Mouse (Mus musculus) ZHBTc4 (cell line): Measurements from ENCODE around the gene Dars.

Experiments
- DNase-seq: peaks from one replicate; pipeline ENCODE4 v3.0.0-alpha.2; 2011; ENCODE audit warnings: low read depth, low spot score

Dars gene

GRCm38 (mm10) chr1:128416584-128417532, at the start of gene Dars:
Dars (minus strand) TSS chr1:128417368.
- DNase-seq, result peak; percentile 98

DNA sequence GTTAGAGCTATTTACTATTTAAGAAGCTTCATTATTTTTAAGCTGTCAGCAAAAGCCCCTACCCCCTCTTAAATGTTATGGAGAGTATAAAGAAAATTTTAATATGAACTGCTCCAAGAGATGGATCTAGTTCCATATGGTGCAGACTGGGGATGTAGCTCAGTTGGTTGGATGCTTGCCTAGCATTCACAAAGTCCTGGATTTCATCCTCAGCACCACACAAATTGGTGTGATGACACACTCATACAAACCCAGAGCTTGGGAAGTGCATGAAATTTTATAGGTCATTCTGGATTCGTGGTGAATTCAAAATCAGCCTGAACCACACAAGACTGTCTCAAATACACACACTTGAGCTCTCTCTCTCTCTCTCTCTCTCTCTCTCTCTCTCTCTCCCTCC, 49.7 kb upstream of the Dars start:
- DNase-seq, result no peak

- DNase-seq, result no peak
These were observed 46.3 kb upstream of the Dars start for GRCm38 (mm10) chr1:128463478-128463877.

DNA sequence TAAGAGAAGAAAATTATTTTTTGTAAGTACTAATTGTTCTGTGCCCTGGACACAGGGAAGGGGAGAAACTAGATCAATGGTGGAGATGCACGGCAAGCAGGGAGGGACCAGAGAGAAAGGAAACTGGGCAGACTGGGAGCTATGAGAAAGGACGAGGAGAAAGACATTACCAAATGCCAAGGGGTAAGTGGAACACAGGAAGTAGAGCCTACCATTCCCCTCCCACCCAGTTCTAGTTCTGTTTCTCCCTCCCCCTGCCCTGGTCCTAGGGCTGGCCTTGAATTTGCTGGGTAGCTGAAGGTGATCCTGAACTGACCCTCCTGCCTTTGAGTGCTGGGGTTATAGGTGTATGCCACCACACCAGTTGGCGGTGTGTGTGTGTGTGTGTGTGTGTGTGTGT, 45.2 kb upstream of the Dars start:
- DNase-seq, result no peak

DNA sequence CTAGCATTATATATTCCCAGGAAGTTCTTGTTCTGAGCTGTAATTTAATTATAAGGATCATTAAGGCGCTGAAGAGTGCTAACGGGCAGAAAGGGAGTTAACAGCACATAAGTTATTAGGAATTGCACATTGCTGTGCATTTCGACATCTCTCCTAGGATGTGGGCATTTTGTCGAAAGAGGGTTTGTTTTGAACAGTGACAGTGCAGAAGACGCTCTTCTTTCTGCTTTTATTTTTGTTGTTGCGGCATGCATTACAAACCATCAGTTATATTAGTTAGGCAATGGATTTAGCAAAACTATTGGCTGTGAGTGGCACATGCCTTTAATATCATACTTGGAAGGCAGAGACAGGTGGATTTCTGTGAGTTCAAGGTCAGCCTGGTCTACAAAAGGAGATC, 43.6 kb upstream of the Dars start:
- no peak for DNase-seq

DNA sequence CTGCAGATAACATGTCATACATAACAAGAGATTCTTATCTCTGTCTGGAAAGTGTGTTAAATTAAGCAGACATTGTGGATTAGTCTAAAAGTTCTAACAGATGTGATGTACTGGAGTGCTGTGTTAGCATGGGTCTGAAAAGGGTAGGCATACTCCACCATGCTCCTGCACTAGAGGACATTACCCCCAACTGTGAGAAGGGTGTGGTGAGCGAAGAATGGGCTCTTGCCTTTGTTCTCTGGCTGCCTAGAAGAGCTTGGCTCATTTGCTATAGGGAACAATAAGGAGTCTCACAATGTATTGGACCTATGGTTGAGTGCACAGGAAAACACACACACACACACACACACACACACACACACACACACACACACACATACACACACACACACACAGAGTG, 42.3 kb upstream of the Dars start:
- DNase-seq, result peak; percentile 91

DNA sequence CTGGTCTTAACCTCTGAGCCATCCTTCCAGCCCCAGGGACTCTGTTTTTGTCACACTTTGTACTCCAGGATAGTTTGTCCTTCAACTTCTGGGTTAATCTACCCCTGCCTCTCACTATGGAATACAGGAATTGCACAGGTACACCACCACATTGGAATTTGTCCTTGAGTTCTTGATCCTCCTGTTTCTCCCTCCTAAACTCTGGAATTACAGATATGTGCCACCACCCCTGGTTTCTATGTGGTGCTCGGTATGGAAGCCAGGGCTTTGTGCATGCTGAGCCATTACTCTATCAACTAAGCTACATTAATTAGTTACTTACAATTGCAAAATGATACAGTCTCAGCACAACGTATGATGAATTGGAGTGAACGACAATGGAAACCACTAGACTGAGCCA, 41.8 kb upstream of the Dars start:
- DNase-seq, result peak; percentile 68

GRCm38 (mm10) chr1:128456844-128457445, 39.8 kb upstream of the Dars start:
- no peak for DNase-seq

DNA sequence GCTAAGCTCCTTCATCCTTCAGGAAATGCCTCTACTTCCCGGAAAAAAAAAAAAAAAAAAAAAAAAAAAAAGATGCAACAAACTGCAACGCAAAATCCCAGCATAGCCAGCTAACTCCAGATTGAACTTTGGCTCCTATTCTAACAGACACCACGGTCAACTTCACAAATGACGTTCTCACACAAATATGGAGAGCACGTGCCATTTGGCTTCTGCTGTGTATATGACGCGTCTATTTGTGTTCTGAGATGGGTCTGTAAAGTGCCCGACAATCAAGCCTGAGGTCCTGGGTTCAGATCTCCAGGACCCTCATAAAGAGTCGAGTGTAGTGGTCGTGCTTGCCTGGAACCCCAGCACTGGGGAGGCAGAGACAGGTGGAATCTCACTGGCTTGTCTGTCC, 39.1 kb upstream of the Dars start:
- no peak for DNase-seq

DNA sequence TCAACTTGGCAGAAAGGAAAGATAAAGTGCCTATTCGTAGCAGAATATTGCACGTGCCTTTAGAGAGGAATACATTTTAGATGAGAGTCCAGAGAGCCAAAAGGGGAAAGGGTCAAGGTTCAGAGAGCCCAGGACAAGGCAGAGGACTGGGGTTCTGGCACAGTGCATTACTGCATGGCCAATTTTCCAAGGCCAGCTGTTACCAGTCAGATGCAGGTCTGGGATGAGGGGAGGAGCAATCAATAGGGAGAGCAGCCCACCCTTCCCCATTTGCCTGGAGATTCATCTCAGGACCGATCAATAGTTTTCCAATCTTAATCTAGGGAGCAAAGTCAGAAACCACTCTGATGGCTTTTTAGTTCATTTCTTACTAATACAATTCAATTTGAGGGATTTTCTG, 35.0 kb upstream of the Dars start:
- DNase-seq, result no peak

GRCm38 (mm10) chr1:128451183-128451582, 34.0 kb upstream of the Dars start:
- no peak for DNase-seq

GRCm38 (mm10) chr1:128447206-128447902, 30.2 kb upstream of the Dars start:
- no peak for DNase-seq

DNA sequence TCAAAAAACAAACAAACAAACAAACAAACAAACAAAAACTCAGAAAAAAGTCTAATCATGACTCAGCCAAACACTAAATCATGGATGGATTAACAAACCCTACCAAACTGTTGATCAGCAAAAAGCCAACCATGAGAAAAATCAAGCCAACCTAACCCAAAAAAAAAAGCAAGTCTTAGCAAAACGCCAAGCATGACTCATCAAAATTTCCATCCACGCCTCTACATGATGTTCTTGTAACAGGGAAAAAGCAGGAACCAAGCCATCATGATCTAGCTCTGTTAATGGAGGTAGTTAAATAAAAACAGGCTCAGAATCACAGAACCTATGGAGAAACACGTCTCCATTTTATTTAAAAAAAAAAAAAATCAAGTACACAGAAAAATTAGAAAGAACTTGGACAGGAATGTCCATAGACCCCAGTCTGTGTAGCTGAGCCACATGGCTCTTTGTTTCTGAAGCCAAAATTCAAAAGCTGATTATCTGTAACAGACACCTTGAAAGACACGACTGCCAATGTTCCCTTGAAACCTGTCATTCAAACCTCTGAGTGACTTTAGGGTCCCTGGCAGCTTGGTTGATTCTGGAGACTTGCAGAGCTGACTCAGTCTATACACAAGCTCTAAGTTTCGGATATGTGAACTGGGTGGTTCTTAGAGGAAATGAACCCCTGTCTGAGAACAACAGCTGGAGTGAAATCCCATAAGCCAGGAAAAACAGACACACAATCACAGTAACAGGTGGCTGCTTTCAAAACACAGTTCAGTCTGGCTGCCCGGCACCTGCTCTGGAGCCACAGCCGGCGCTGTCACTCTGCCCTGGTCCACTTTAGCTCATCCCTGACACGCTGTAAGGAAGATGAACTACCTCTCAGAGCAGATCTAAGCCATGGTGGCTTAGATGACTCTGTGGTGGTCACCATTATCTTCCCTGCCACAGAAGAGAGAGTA, 27.0 kb upstream of the Dars start:
- DNase-seq, result no peak

DNA sequence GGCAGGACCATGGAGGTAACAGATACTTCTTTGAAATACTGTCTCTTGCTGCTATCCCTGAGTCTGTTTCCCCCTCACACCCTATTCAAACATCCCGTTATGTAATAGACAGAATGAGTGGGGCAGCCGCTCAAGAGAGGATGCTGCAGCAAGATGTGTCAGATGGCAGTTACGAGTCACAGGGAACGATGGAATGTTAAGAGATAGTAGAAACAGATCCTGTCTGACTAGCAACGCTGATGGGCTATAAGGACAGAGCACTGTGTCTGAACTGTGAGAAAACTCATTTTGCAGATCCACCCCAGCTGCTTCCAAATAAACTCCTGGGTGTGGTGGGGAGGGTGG, 23.9 kb upstream of the Dars start:
- no peak for DNase-seq

DNA sequence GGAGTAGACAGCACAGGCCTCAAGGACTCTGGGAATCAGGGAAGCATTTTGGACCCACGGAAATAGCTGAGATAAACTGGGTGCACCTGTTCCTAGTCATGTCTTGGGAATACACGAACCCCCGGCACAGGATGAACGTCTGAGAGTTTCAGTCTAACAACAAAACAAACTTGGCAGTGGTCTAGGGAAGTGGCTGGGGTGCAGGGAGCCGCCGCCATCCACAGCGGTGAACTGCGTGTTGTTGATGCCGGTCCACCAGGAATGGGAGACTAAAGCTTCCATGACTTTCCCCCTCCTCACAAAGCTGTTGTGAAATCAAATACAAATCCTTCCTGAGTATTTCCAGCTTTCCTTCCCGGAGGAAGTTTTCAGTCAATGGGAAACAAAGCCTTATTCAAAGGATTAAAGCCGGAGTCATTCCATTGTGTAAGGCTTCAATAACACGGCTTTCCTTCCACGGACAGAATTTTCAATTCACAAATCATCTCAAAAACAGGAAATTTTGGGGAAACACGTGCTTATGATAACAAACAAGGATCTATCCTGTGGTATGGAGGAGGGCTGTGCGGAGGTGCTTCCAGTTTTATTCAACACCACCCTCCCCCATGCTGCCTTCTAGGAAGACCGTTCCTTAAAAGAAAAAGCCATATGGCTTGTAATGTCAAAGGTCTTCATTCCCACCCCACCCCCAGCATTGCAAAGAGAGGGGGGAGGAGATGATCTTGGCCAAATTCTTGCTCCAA, 23.4 kb upstream of the Dars start:
- DNase-seq, result no peak

- DNase-seq, result no peak
These were observed 22.4 kb upstream of the Dars start for GRCm38 (mm10) chr1:128439618-128440017.

- DNase-seq, result no peak
These were observed 21.4 kb upstream of the Dars start for GRCm38 (mm10) chr1:128438526-128438925.

- DNase-seq, result peak; percentile 72
These were observed 20.1 kb upstream of the Dars start for GRCm38 (mm10) chr1:128437276-128437675.

GRCm38 (mm10) chr1:128436015-128436414, 18.8 kb upstream of the Dars start:
- DNase-seq, result no peak

- no peak for DNase-seq
These were observed 18.4 kb upstream of the Dars start for GRCm38 (mm10) chr1:128435551-128435950.

DNA sequence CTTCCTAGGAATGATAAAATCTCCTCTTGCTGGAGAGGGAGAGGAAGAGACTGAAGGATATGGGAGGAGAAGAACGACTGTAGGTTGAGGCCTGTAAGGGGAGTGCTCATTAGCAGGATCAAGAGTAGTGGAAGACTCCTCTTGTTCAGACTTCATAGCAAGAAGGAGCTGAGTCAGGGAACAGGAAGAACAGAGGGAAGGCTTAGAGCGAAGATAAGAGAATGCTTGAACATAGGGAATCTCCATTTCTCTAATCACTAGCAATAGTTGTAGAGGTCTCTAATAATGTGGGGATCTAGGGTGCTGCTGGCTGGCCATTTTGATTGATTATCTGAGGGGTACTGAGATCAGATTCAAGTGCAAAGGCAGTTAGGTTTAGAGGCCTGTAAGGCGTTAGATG, 7.8 kb upstream of the Dars start:
- no peak for DNase-seq
